Mouse (Mus musculus): ENCODE measurements at regions not wholly inside any gene's neighbourhood (a gene's known extent, or its start where the extent isn't known, plus 50 kb on each side); places are given as distances from the start of the nearest gene placed in this dataset.

DNA sequence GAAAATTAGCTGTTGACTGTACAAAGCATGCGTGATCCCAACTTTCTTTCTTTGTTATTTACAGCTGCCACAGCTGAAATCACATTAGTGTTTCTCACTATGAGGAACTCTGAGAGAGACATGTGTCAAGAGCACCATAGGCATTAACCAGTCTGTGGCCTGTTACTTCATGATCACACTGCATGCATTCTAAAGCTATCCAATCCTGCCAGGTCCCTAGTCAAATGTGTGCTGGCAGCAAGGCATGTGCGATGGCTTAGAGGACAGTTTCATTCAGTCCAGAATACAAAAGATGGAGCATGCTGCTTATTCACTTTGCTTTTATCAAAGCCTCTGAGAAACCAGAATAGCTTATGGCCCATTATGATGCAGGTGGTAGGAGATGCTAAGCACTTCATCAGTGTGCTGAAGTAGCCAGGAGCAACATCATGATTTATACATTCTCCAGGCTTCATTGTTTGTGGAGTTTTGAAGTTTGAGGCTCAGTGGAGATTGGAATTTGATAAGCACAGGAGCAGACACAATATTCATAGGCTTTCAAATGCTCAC, 882.9 kb upstream of the Lrrn3 start:
- H3K9ac ChIP-seq (replicated peaks; ENCODE audit: low read depth) = no peak overlapping the region
- H3K4me3 ChIP-seq (ENCODE audit: low read depth, low read length) = no peak overlapping the region
- H3K4me2 ChIP-seq (replicated peaks; ENCODE audit: low read depth, low read length) = no peak overlapping the region
- TF ChIP-seq CTCF (IDR thresholded peaks at IDR 0.05) (no peak), EP300 (IDR thresholded peaks at IDR 0.05) (no peak)
- ATAC-seq (no peak), DNase-seq (ENCODE audit: low spot score) (no peak)
- no peaks in the 10 kb centered on the region for H3K9me3 ChIP-seq (ENCODE audit: low read length)
- H3K27me3 ChIP-seq (replicated peaks; ENCODE audit: insufficient read depth, low read length) = no peaks in the 10 kb centered on the region
- no peaks in the 10 kb centered on the region for H3K4me1 ChIP-seq (ENCODE audit: insufficient read depth, low read depth, low read length)
- 93% methylated on average over 2 of the region's 2 CpGs for WGBS
- no peaks in the 10 kb centered on the region for H3K36me3 ChIP-seq (ENCODE audit: insufficient read depth, low read length)
- H3K27ac ChIP-seq (ENCODE audit: low read length) = no peak overlapping the region

DNA sequence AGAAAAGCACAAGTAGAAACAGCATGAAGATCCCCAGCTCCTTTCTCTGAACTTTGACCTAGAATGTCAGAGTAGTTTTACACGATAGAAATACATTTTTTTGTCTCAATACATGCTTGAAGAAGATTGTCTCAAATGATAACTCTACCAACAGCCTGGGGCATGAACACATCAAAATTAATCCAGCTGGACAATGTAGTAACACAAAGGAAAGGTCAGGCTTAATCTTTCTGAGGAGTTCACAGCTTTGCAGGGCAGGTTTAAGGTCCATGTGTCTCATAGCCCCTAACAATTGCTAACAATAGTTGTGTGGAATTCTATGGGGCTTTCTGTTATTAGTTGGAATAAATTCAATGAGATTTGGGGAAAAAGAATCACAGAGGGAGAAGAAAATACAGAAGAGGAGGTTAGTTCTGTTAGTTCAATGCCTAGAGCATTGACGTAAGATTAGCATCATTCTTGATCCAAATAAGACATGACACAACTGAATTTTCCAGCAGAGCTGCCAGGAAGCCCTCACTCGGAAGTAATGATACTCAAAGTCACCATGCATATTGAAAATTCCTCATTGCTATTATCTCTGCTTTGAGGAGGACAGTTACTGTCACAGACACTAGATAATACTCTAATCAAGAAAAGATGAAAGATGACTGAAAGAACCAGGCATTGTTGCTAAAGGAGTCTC, 852.9 kb upstream of the Lrrn3 start:
- Histone ChIP-seq H3K27me3 (replicated peaks; ENCODE audit: insufficient read depth, low read length) (no peaks in the 10 kb centered on the region), H3K9ac (replicated peaks; ENCODE audit: low read depth) (no peak overlapping the region), H3K4me2 (replicated peaks; ENCODE audit: low read depth, low read length) (no peak overlapping the region), H3K4me3 (ENCODE audit: low read depth, low read length) (no peak overlapping the region), H3K4me1 (ENCODE audit: insufficient read depth, low read depth, low read length) (no peaks in the 10 kb centered on the region), H3K36me3 (ENCODE audit: insufficient read depth, low read length) (no peaks in the 10 kb centered on the region), H3K9me3 (ENCODE audit: low read length) (no peaks in the 10 kb centered on the region), H3K27ac (ENCODE audit: low read length) (no peak overlapping the region)
- DNase-seq (ENCODE audit: low spot score) (no peak), ATAC-seq (no peak)
- no peak for TF ChIP-seq CTCF (IDR thresholded peaks at IDR 0.05)
- no peak for TF ChIP-seq EP300 (IDR thresholded peaks at IDR 0.05)
- WGBS = 59% methylated on average over 3 of the region's 3 CpGs

DNA sequence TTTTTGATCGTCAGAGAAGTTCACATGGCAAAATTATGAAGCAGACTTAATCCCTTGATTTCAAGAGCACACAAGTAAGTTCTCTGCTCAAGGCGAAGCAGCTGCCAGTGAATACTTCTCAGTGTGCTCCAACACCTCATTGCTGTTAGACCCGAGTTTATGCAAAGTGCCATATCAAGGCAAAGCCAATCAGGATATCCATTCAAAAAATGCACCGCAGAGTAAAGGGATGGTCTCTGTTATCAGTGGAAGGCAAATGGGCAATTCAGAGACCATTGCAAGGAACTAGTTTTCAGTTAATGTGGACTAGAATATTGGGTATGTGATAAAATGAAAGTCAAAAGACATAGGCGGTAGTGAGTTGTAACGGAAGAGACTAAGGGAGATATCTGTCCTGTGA, 820.2 kb upstream of the Lrrn3 start:
- Histone ChIP-seq H3K36me3 (ENCODE audit: insufficient read depth, low read length) (no peaks in the 10 kb centered on the region), H3K9me3 (ENCODE audit: low read length) (no peaks in the 10 kb centered on the region), H3K4me3 (ENCODE audit: low read depth, low read length) (no peak overlapping the region), H3K9ac (replicated peaks; ENCODE audit: low read depth) (no peak overlapping the region), H3K27ac (ENCODE audit: low read length) (no peak overlapping the region), H3K4me2 (replicated peaks; ENCODE audit: low read depth, low read length) (no peak overlapping the region), H3K4me1 (ENCODE audit: insufficient read depth, low read depth, low read length) (no peaks in the 10 kb centered on the region), H3K27me3 (replicated peaks; ENCODE audit: insufficient read depth, low read length) (no peaks in the 10 kb centered on the region)
- ATAC-seq = no peak
- TF ChIP-seq EP300 (IDR thresholded peaks at IDR 0.05) (no peak), CTCF (IDR thresholded peaks at IDR 0.05) (no peak)
- 66% methylated on average over 6 of the region's 6 CpGs for WGBS
- no peak for DNase-seq (ENCODE audit: low spot score)

DNA sequence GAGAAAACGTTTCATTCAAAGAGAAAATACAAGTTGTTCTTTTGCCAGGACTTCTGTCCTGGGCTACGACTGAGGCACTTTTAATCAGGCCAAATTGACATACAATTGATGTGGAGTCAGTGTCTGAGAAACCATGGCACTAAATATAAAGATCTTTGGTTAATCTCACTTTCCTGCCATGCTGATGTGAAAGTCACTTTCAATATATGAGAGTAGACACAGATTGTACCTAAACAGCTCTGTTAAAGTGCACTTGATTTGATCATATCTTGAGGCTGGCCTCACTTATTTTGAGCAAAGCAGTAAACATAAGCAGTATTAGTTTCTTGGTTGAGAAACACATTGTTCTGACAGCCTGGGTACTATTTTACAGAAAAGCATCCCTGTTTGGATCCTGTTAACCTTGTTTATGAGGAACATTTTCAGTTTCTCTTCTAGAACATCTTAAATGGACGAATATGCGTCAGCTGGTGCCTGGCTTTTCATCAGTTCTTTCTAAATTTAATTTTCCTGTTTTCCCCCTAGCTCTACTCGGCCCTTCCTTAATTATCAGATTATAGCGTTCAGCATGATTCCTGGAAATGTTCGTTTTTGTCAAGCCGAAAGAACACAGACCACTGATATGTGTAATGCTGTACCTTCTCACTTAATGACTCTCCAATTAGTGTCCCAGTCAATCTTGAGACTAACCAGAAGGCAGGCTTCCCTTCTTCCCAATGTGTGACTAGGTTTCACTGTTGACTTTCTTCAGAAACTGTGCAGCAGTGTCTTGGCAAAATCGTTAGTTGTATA, 791.2 kb upstream of the Lrrn3 start:
- H3K9me3 ChIP-seq (ENCODE audit: low read length) = no peaks in the 10 kb centered on the region
- no peaks in the 10 kb centered on the region for H3K4me1 ChIP-seq (ENCODE audit: insufficient read depth, low read depth, low read length)
- TF ChIP-seq EP300 (IDR thresholded peaks at IDR 0.05) (no peak), CTCF (IDR thresholded peaks at IDR 0.05) (no peak)
- H3K27me3 ChIP-seq (replicated peaks; ENCODE audit: insufficient read depth, low read length) = no peaks in the 10 kb centered on the region
- 73% methylated on average over 9 of the region's 9 CpGs for WGBS
- no peak overlapping the region for H3K4me3 ChIP-seq (ENCODE audit: low read depth, low read length)
- DNase-seq (ENCODE audit: low spot score) (no peak), ATAC-seq (no peak)
- no peak overlapping the region for H3K9ac ChIP-seq (replicated peaks; ENCODE audit: low read depth)
- no peaks in the 10 kb centered on the region for H3K36me3 ChIP-seq (ENCODE audit: insufficient read depth, low read length)
- no peak overlapping the region for H3K4me2 ChIP-seq (replicated peaks; ENCODE audit: low read depth, low read length)
- no peak overlapping the region for H3K27ac ChIP-seq (ENCODE audit: low read length)

DNA sequence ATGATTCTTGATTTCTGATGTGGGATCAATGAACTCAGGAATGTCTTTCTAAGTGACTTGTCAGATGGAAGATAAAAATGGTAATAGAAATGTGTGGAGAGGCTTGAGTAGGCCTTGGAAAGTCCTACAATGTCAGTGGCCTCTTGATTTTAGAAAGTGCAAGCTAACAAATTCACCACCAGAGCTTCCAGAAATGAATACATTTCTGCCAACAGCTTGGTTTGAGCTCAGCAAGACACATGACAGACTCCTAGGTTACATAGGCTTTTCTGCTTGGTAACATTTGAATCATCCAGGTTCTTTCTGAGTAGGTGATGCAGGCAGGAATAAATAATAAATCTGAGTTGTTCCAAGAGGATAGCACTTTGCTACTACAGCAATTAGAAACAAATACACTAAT, 764.2 kb upstream of the Lrrn3 start:
- Histone ChIP-seq H3K4me1 (ENCODE audit: insufficient read depth, low read depth, low read length) (no peaks in the 10 kb centered on the region), H3K9ac (replicated peaks; ENCODE audit: low read depth) (no peak overlapping the region), H3K4me2 (replicated peaks; ENCODE audit: low read depth, low read length) (no peak overlapping the region), H3K27me3 (replicated peaks; ENCODE audit: insufficient read depth, low read length) (no peaks in the 10 kb centered on the region), H3K9me3 (ENCODE audit: low read length) (no peaks in the 10 kb centered on the region), H3K27ac (ENCODE audit: low read length) (no peak overlapping the region), H3K36me3 (ENCODE audit: insufficient read depth, low read length) (no peaks in the 10 kb centered on the region), H3K4me3 (ENCODE audit: low read depth, low read length) (no peak overlapping the region)
- TF ChIP-seq CTCF (IDR thresholded peaks at IDR 0.05) = no peak
- DNase-seq (ENCODE audit: low spot score) (no peak), ATAC-seq (no peak)

DNA sequence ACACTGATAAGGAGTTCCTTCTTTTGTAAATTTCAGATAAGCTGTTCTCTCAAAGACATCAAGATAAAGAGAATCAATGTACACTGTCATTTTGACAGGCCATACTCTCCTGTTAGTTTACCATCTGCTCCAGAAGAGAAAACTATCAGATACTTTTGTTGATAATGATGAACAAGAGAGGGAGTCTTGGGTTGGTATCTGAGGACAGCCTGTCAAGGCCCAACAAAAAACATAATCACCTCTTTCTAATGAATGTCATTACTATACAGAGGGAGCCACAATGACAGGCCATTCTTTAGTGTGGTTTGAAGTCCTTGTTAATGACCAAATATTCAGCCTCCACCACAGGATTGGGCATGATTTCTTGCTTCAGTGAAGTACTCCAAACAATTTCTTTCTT, 743.0 kb upstream of the Lrrn3 start:
- Histone ChIP-seq H3K4me2 (replicated peaks; ENCODE audit: low read depth, low read length) (no peak overlapping the region), H3K4me1 (ENCODE audit: insufficient read depth, low read depth, low read length) (no peaks in the 10 kb centered on the region), H3K27me3 (replicated peaks; ENCODE audit: insufficient read depth, low read length) (no peaks in the 10 kb centered on the region), H3K27ac (ENCODE audit: low read length) (no peak overlapping the region), H3K36me3 (ENCODE audit: insufficient read depth, low read length) (no peaks in the 10 kb centered on the region), H3K9me3 (ENCODE audit: low read length) (no peaks in the 10 kb centered on the region), H3K9ac (replicated peaks; ENCODE audit: low read depth) (no peak overlapping the region), H3K4me3 (ENCODE audit: low read depth, low read length) (no peak overlapping the region)
- TF ChIP-seq CTCF (IDR thresholded peaks at IDR 0.05) (no peak), EP300 (IDR thresholded peaks at IDR 0.05) (no peak)
- DNase-seq (ENCODE audit: low spot score) (no peak), ATAC-seq (no peak)
